Mouse (Mus musculus) ES-E14 (cell line): ENCODE measurements around the gene Snx12. TPM values are rescaled to one million over a fixed set of nuclear protein-coding genes. Genes with fewer than 3 reads are reported as not detected.
A peak's percentile ranks its signal among the peaks of the same experiment; 100 is the strongest.

Experiments
- DNase-seq: peaks from one replicate; pipeline ENCODE4 v3.0.0-alpha.2; 2013; ENCODE audit warnings: low read depth, low spot score
- H3K27ac ChIP-seq: 2 replicates; pipeline ENCODE4 v1.5.1; 2012; ENCODE audit warnings: low read depth, mild to moderate bottlenecking, low read length, moderate library complexity, mixed read lengths; ENCODE audit not compliant: poor library complexity, insufficient read depth, severe bottlenecking
- H3K36me3 ChIP-seq: 2 replicates; pipeline ENCODE4 v1.6.1; 2012; ENCODE audit warnings: mild to moderate bottlenecking, low read length, moderate library complexity, mixed read lengths; ENCODE audit not compliant: control insufficient read depth, poor library complexity, insufficient read depth, severe bottlenecking
- H3K4me1 ChIP-seq, 2 experiments: fragments of 150-350 bp in 1 of 2; sonication (generic) in 1 of 2; 2 replicates each; pipeline ENCODE4 v1.6.1; 2012; ENCODE audit warnings: low read length in 2 of 2, mild to moderate bottlenecking in 1 of 2, mixed read lengths in 1 of 2; ENCODE audit not compliant: control insufficient read depth in 2 of 2, insufficient read depth in 2 of 2, poor library complexity in 1 of 2
- H3K4me3 ChIP-seq, 2 experiments: fragments of 150-350 bp in 1 of 2; sonication (generic) in 1 of 2; 2 replicates each; pipeline ENCODE4 v1.5.1; 2012; ENCODE audit warnings: low read length in 2 of 2, low read depth in 1 of 2, mild to moderate bottlenecking in 1 of 2, mixed read lengths in 1 of 2; ENCODE audit not compliant: insufficient read depth in 1 of 2, poor library complexity in 1 of 2, severe bottlenecking in 1 of 2
- H3K9ac ChIP-seq: 2 replicates; pipeline ENCODE4 v1.6.1; 2012; ENCODE audit warnings: low read depth, mild to moderate bottlenecking, low read length, mixed read lengths; ENCODE audit not compliant: poor library complexity, insufficient read depth, severe bottlenecking
- H3K9me3 ChIP-seq: fragments of 150-350 bp; sonication (generic); 2 replicates; pipeline ENCODE4 v1.6.1; 2012; ENCODE audit warnings: low read depth, mild to moderate bottlenecking, low read length; ENCODE audit not compliant: control insufficient read depth, insufficient read depth
- CHD2 ChIP-seq: IDR thresholded peaks from 2 replicates; pipeline ENCODE4 v1.6.1; 2014; ENCODE audit warnings: mild to moderate bottlenecking, low read depth, low read length, inconsistent platforms
- HCFC1 ChIP-seq: IDR thresholded peaks from 2 replicates; pipeline ENCODE4 v1.6.1; 2012; ENCODE audit warnings: low read length, inconsistent platforms, borderline replicate concordance; ENCODE audit not compliant: insufficient read depth
- MAFK ChIP-seq: IDR thresholded peaks from 2 replicates; pipeline ENCODE4 v1.6.1; 2014; ENCODE audit warnings: mild to moderate bottlenecking, low read depth, low read length, inconsistent platforms; ENCODE audit not compliant: insufficient read depth
- ZC3H11A ChIP-seq: IDR thresholded peaks from 2 replicates; pipeline ENCODE4 v1.6.1; 2012; ENCODE audit warnings: low read depth, mild to moderate bottlenecking, inconsistent platforms, low read length, borderline replicate concordance
- ZNF384 ChIP-seq: IDR thresholded peaks from 2 replicates; pipeline ENCODE4 v1.6.1; 2012; ENCODE audit warnings: low read depth, low read length, inconsistent platforms
- in situ Hi-C, 2 experiments: fragments of 600-800 bp; cut with MboI; formaldehyde crosslinking; loops; one replicate each; pipeline ENCODE4 v1.15.1; 2025; ENCODE audit warnings: low sequenced_read_pairs in 2 of 2, inconsistent platforms in 1 of 2; ENCODE audit not compliant: unreplicated experiment in 2 of 2
- total RNA-seq: library from RNA; depleted of rRNA; stranded (reverse); fragments of 300-350 nt; gene quantifications from 2 replicates; pipeline ENCODE4 v1.2.3, GENCODE M21; 2012

The Snx12 gene
- total RNA-seq, 1 experiment, result 34.8 TPM

DNA sequence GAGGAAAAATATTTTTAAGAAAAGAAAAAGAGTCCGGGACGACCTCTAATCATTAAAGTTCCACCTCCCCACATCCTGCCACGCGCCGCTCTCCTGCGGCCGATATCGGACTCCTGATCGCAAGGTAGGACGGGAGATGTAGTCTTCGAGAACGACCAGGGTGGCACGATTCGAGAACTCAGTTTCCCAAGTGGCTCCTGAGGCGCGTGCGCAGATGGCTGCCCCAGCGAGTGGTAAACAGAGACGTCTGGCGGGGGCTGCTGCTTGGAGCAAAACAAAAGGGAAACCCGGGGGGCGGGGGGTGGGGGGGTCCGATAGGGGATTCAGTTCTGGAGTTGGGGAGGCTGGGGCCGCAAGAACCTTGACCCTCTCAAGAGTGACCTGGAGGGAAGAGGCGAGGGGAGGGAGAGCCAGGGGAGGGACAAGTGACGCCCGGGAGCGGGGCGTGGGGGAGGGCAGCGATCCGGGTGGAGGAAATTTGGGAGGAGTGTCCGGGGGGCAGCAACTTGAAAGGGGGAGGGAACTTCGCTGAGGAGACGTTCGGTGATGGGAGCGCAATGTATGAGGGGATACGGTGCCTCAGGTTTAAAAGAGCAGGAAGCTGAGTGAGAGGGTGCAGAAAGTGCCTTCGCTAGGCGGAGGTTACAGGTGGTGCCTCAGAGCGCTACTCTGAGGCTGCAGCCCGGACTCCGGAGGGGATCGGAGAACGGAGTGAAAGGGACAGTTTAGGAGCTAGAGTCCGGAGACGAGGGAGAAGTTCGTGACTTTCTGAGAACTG lies 31.8 kb upstream of the Snx12 start, which contains the start of gene Foxo4:
Foxo4 (plus strand) TSS at position 577 of the 778 bp plus-strand sequence.
- 0 out of 2 replicates have a peak, but pooled peaks cover 2% of the 10 kb centered on the region for H3K36me3 ChIP-seq
- peak within 1 kb of the TSS; percentile 72 to 78 for H3K4me3 ChIP-seq
- peak; percentile 74 for DNase-seq
- TF ChIP-seq ZC3H11A, result no peak
- no peak for TF ChIP-seq MAFK
- no peak for TF ChIP-seq ZNF384
- TF ChIP-seq HCFC1, result peak; percentile 90
- H3K27ac ChIP-seq, result peak within 1 kb of the TSS; percentile 41; the same call in 1 of the 2 replicates
- in situ Hi-C loops, result no loop called here
- H3K4me1 ChIP-seq, result peaks cover 1 to 4% of the 10 kb centered on the region in 2 experiments; a peak in 1 of 4 replicates
- no peaks in the 10 kb centered on the region for H3K9me3 ChIP-seq
- H3K9ac ChIP-seq, result peak within 1 kb of the TSS; percentile 76

- Histone ChIP-seq H3K4me3 (no peak overlapping the region), H3K27ac (peak overlapping the region; percentile 40; the same call in 1 of the 2 replicates), H3K9ac (no peak overlapping the region), H3K36me3 (no peaks in the 10 kb centered on the region), H3K9me3 (no peaks in the 10 kb centered on the region), H3K4me1 (peaks cover 1 to 2% of the 10 kb centered on the region in 2 experiments; a peak in 1 of 4 replicates)
- in situ Hi-C loops, result no loop called here
- no peak for TF ChIP-seq MAFK
- TF ChIP-seq CHD2, result no peak
- TF ChIP-seq ZNF384, result no peak
- TF ChIP-seq ZC3H11A, result no peak
- TF ChIP-seq HCFC1, result no peak
- DNase-seq, result no peak
Measured at GRCm38 (mm10) chrX:101245011-101245410, 22.6 kb upstream of the Snx12 start.

DNA sequence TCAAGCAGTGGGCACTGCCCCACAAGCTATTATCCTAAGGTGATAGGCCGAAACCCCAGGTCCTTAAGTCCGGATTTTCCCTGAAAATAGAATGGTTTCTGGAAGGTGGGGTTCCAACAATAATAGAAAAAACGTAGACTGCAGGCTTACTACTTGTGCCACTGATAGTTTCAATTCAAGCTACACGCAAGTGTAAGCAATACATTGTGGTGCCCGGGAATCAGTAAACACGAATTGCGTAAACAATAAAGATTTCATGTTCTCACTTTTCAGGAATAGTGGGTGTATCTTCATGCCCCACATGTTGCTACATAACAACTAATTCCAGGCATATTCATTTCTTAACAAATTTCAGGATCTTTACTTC lies 416 bp upstream of the Snx12 start:
- H3K27ac ChIP-seq, result no peak overlapping the region

GRCm38 (mm10) chrX:101189285-101189684 lies 33.1 kb downstream of the Snx12 start:
- H3K27ac ChIP-seq, result no peak overlapping the region
- H3K4me1 ChIP-seq, result no peaks in the 10 kb centered on the region
- no peaks in the 10 kb centered on the region for H3K36me3 ChIP-seq
- DNase-seq, result no peak
- TF ChIP-seq ZNF384 (no peak), ZC3H11A (no peak), MAFK (no peak), CHD2 (no peak), HCFC1 (no peak)
- H3K9me3 ChIP-seq, result no peaks in the 10 kb centered on the region
- no peak overlapping the region for H3K9ac ChIP-seq
- H3K4me3 ChIP-seq, result no peak overlapping the region
- in situ Hi-C loops, result no loop called here

More for the DNA sequence above, 416 bp upstream of the Snx12 start:
- no peak overlapping the region for H3K9ac ChIP-seq
- in situ Hi-C loops, result no loop called here
- no peaks in the 10 kb centered on the region for H3K36me3 ChIP-seq
- H3K4me3 ChIP-seq, result peak overlapping the region; percentile 33 to 54; a peak in 3 of 4 replicates
- DNase-seq, result no peak
- no peaks in the 10 kb centered on the region for H3K4me1 ChIP-seq
- TF ChIP-seq HCFC1 (no peak), ZC3H11A (no peak), CHD2 (no peak), ZNF384 (no peak), MAFK (no peak)
- H3K9me3 ChIP-seq, result no peaks in the 10 kb centered on the region

GRCm38 (mm10) chrX:101187647-101188046 lies 34.7 kb downstream of the Snx12 start:
- Histone ChIP-seq H3K9me3 (no peaks in the 10 kb centered on the region), H3K36me3 (no peaks in the 10 kb centered on the region), H3K27ac (no peak overlapping the region), H3K4me3 (no peak overlapping the region), H3K4me1 (no peaks in the 10 kb centered on the region), H3K9ac (no peak overlapping the region)
- no peak for DNase-seq
- no peak for TF ChIP-seq ZC3H11A
- no peak for TF ChIP-seq CHD2
- TF ChIP-seq MAFK, result no peak
- TF ChIP-seq ZNF384, result no peak
- no peak for TF ChIP-seq HCFC1
- in situ Hi-C loops, result no loop called here
